Mouse (Mus musculus): ENCODE data around the gene Cradd. TPM values are rescaled to one million over a fixed set of nuclear protein-coding genes. Genes with fewer than 3 reads are reported as not detected.

Gene Cradd
- 10 to 100 TPM; 11.6 to 12.1 TPM for total RNA-seq (2023)

DNA sequence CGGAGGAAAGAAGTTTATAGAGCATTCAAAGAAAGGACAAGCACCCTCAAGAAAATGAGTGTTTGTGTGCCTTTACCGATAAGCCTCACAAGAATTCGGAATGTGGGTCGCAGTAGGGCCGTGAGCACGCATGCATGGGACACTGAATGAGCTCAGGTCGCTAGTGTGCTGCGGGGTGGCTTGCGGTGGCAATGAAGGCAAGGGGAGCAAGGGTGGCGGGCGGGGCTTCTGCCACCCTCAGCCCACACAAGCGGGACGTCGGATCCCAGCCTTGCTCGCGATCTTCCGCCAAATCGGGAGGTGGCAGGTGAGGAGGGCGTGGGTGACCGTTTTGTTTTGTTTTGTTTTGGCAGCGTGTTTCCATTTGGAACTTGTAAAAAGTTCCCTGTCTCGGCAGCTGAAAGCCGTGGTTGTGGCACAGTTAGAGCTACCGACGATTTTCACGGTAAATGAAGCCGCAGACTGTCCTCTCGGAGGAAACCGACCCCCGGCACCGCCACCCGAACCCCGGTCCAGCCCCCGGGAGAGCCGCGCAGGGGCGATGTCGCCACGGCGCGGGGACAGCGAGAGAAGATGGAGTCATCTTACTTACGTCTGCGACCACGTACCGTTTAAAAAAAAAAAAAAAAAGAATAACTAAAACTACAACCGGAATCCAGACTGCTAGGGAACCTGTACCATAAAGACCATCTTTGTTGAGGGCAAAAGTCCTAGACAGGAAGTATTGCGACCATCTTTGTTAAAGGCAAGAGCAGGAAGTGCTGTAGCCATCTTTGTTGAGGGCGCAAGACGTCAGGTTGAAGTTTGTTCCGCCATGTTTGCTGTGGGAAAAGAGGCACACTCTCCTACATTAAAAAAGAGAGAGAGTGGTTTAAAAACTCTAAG is at the start of gene Cradd:
TSS of gene Cradd (minus strand) at position 741 of the 885 bp plus-strand sequence.

Other genes starting within 250 kb of the Cradd start
- 1 to 10 TPM; 1.9 to 3.0 TPM for gene Socs2, start 93.0 kb upstream of the Cradd start, total RNA-seq (2023)
- 10 to 100 TPM; 44.8 to 49.4 TPM for gene Mrpl42, start 177.8 kb upstream of the Cradd start, total RNA-seq (2023)
- 100 to 1,000 TPM; 128 to 135 TPM for gene Ube2n, start 191.0 kb upstream of the Cradd start, total RNA-seq (2023)
- gene Nudt4, start 240.0 kb upstream of the Cradd start, total RNA-seq (2023): 10 to 100 TPM; 34.7 to 36.3 TPM